Mouse (Mus musculus): ENCODE results near the gene Grik4.

- TF ChIP-seq CTCF (IDR thresholded peaks at IDR 0.05; ENCODE audit: insufficient read depth, low read depth, low read length) = no peak
- TF ChIP-seq POLR2A (IDR thresholded peaks at IDR 0.05; ENCODE audit: insufficient read depth, low read depth, low read length) = no peak
Observed at GRCm38 (mm10) chr9:42783248-42783903, 160.9 kb downstream of the Grik4 start.

Measured in olfactory bulb, adult 2 months (tissue).